Mouse (Mus musculus): ENCODE data around the gene Tshb.

Tshb gene

GRCm38 (mm10) chr3:102737106-102737505 is 45.4 kb downstream of the Tshb start:
- DNase-seq (ENCODE audit: low read depth, low spot score), result no peak

GRCm38 (mm10) chr3:102736436-102736835 is 46.1 kb downstream of the Tshb start:
- DNase-seq (ENCODE audit: low read depth, low spot score), result no peak

- no peak for DNase-seq (ENCODE audit: low read depth, low spot score)
Measured at GRCm38 (mm10) chr3:102735638-102736037, 46.9 kb downstream of the Tshb start.

GRCm38 (mm10) chr3:102735031-102735558 is 47.4 kb downstream of the Tshb start:
- DNase-seq (ENCODE audit: low read depth, low spot score), result peak; percentile 58

- DNase-seq (ENCODE audit: low read depth, low spot score), result peak; percentile 13
Measured at GRCm38 (mm10) chr3:102734313-102735030, 48.0 kb downstream of the Tshb start, which contains the start of gene Tspan2. Gene Tspan2 (plus strand): TSS chr3:102734529.

GRCm38 (mm10) chr3:102733936-102734312 is 48.6 kb downstream of the Tshb start:
- DNase-seq (ENCODE audit: low read depth, low spot score), result no peak

- no peak for DNase-seq (ENCODE audit: low read depth, low spot score)
Measured at GRCm38 (mm10) chr3:102733050-102733449, 49.5 kb downstream of the Tshb start.

- DNase-seq (ENCODE audit: low read depth, low spot score), result no peak
Measured at GRCm38 (mm10) chr3:102732619-102733018, 49.9 kb downstream of the Tshb start.

- no peak for DNase-seq (ENCODE audit: low read depth, low spot score)
Measured at GRCm38 (mm10) chr3:102731112-102731511, 51.4 kb downstream of the Tshb start.

- DNase-seq (ENCODE audit: low read depth, low spot score), result peak; percentile 31
Measured at GRCm38 (mm10) chr3:102729416-102729815, 53.1 kb downstream of the Tshb start.

Data from CD4-positive helper T cell, adult 2 months (primary cell).